Mouse (Mus musculus) midbrain, embryonic 13.5 days (tissue): ENCODE results near the gene Syk. TPM values are rescaled to one million over a fixed set of nuclear protein-coding genes. Genes with fewer than 3 reads are reported as not detected.

Experiments used
- ATAC-seq: fragments of 200-750 bp; cut with Nextera tagmentation; 2 replicates; pipeline ENCODE4 v1.8.0; 2017; ENCODE audit warnings: mild to moderate bottlenecking, moderate TSS enrichment, moderate library complexity
- H3K27ac ChIP-seq: fragments of 300-500 bp; sonication (generic); 2 replicates; pipeline ENCODE4 v1.5.1; 2015; ENCODE audit warnings: inconsistent platforms, mild to moderate bottlenecking, moderate library complexity
- H3K27me3 ChIP-seq: fragments of 300-500 bp; sonication (generic); 2 replicates; pipeline ENCODE4 v1.6.1; 2015; ENCODE audit warnings: mild to moderate bottlenecking, inconsistent platforms
- H3K36me3 ChIP-seq: fragments of 300-500 bp; sonication (generic); 2 replicates; pipeline ENCODE4 v1.6.1; 2015; ENCODE audit warnings: mild to moderate bottlenecking, inconsistent platforms
- H3K4me1 ChIP-seq: fragments of 300-500 bp; sonication (generic); replicated peaks from 2 replicates; pipeline ENCODE4 v1.6.1; 2015; ENCODE audit warnings: inconsistent platforms
- H3K4me2 ChIP-seq: fragments of 300-500 bp; sonication (generic); replicated peaks from 2 replicates; pipeline ENCODE4 v1.6.1; 2015; ENCODE audit warnings: moderate library complexity, mild to moderate bottlenecking, inconsistent platforms
- H3K4me3 ChIP-seq: fragments of 300-500 bp; sonication (generic); replicated peaks from 2 replicates; pipeline ENCODE4 v1.5.1; 2015; ENCODE audit warnings: mild to moderate bottlenecking, inconsistent platforms
- H3K9ac ChIP-seq: fragments of 300-500 bp; sonication (generic); replicated peaks from 2 replicates; pipeline ENCODE4 v1.6.1; 2015; ENCODE audit warnings: mild to moderate bottlenecking, inconsistent platforms
- H3K9me3 ChIP-seq: fragments of 300-500 bp; sonication (generic); 2 replicates; pipeline ENCODE4 v1.6.1; 2016; ENCODE audit warnings: mild to moderate bottlenecking, inconsistent platforms
- WGBS: fragments of 180-500 bp; shearing (Covaris S2); methylation state at CpG from one replicate; pipeline ENCODE4 v1.1.7; 2015; 5-methylcytosine and 5-hydroxymethylcytosine counted together
- polyA plus RNA-seq: library from polyadenylated mRNA; unstranded; fragments of >200 nt; fragmentation: Nextera tagmentation; extraction: Ambion mirVana; gene quantifications from 2 replicates; pipeline ENCODE4 v1.2.1, GENCODE M21; 2015

The Syk gene
- polyA plus RNA-seq, 1 experiment from 2014 or later, result 1.5 TPM

DNA sequence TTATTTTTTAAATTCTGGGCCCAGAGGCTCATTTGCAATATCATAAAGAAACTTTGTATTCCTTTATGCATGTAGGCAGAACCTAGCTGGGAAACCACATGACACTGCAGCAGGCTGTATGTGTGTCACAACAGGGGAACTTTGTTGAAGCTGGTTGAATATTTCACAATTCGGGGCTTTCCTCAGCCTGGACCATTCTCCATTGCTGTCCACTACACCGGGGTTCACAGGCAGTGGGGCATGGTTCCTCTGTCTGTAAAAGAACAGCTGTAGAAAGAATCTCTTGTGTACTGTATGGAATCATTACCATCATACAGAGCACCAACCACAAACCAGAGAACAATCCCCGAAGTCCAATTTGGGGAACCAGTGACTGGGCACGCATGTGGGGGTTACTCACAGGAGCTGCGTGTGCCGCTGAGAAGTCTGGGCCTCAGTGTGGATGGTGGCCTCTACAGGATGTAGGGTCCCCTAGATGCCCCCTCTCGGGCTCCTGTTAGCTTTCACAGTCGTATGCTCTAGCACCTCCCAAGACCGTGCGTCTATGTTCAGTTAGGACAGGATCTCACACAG lies 53.3 kb downstream of the Syk start:
- H3K9me3 ChIP-seq, result no peaks in the 10 kb centered on the region
- no peaks in the 10 kb centered on the region for H3K4me1 ChIP-seq
- ATAC-seq, result no peak
- no peaks in the 10 kb centered on the region for H3K27me3 ChIP-seq
- H3K9ac ChIP-seq, result no peak overlapping the region
- H3K27ac ChIP-seq, result no peak overlapping the region
- no peaks in the 10 kb centered on the region for H3K36me3 ChIP-seq
- whole genome bisulfite sequencing, result 88% methylated on average over 10 of the region's 10 CpGs
- no peak overlapping the region for H3K4me2 ChIP-seq
- H3K4me3 ChIP-seq, result no peak overlapping the region

DNA sequence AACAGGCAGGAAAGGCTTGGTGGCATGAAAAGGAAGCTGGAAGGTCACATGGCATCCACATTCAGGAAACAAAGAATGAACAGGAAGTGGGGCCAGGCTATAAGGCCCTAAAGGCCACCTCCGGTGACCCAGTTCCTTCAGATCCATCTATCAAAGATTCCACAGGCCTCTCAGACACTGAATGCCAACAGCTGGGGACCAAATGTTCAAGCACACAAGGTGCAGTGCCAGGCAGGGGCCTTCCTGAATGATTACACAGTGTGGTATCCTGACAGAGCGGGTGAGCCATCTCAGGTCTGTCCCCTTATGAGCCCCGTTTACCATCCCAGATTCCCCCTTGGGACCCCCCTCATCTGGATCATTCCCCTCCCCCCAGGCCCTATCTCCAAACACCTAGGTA lies 63.6 kb downstream of the Syk start:
- no peaks in the 10 kb centered on the region for H3K27me3 ChIP-seq
- H3K4me1 ChIP-seq, result peaks cover 6% of the 10 kb centered on the region
- H3K27ac ChIP-seq, result no peak overlapping the region
- H3K9ac ChIP-seq, result no peak overlapping the region
- 92% methylated on average over 3 of the region's 3 CpGs for WGBS
- no peak for ATAC-seq
- no peaks in the 10 kb centered on the region for H3K36me3 ChIP-seq
- no peak overlapping the region for H3K4me3 ChIP-seq
- no peak overlapping the region for H3K4me2 ChIP-seq
- no peaks in the 10 kb centered on the region for H3K9me3 ChIP-seq

DNA sequence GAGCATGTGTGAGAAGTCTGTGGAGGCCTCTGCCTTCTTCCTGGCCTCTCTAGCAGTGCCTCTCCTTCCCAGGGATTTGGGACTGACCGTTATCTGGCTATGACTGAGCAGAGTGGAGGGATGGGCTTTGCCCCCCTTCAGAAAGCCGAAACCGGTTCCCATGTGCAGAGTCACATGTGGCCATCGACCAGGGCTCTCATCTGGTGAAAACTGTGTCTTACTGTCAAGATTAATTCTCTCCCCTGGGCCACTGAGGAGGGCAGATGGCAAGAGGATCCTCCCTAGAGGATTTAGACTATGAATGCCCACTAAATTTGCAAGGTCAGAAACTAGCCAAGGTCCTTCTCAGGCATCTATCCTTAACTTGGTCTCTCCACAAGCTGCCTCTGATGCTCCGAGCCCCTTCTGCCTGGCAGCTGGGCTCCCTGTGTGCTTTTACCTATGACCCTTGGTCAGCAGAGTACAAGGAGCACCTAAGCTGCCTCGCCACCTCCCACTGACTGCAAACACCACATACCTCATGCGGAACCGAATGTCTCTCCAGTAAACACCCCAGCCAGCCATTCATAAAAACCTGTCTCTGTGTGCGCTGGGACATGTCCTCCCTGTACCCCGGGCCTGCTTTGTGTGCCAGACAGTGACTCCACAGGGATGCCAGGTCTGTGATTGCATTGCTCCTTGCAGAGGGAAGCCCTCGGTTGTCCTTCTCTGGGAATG lies 65.2 kb downstream of the Syk start:
- H3K27ac ChIP-seq, result no peak overlapping the region
- H3K27me3 ChIP-seq, result no peaks in the 10 kb centered on the region
- peaks cover 6% of the 10 kb centered on the region for H3K4me1 ChIP-seq
- H3K9ac ChIP-seq, result 0 out of 2 replicates have a peak overlapping the region, but pooled peaks have one; percentile 36
- no peak overlapping the region for H3K4me3 ChIP-seq
- ATAC-seq, result no peak
- no peak overlapping the region for H3K4me2 ChIP-seq
- H3K36me3 ChIP-seq, result no peaks in the 10 kb centered on the region
- WGBS, result 55% methylated on average over 11 of the region's 11 CpGs
- H3K9me3 ChIP-seq, result no peaks in the 10 kb centered on the region

GRCm38 (mm10) chr13:52649791-52650418 lies 66.9 kb downstream of the Syk start:
- Histone ChIP-seq H3K27me3 (no peaks in the 10 kb centered on the region), H3K9ac (no peak overlapping the region), H3K4me1 (peaks cover 6% of the 10 kb centered on the region), H3K36me3 (no peaks in the 10 kb centered on the region), H3K4me3 (no peak overlapping the region), H3K27ac (no peak overlapping the region), H3K4me2 (no peak overlapping the region), H3K9me3 (no peaks in the 10 kb centered on the region)
- WGBS, result 96% methylated on average over 6 of the region's 6 CpGs
- no peak for ATAC-seq

- H3K27ac ChIP-seq, result no peak overlapping the region
- WGBS, result 60% methylated on average over 11 of the region's 12 CpGs
- ATAC-seq, result no peak
These were observed 68.6 kb downstream of the Syk start for GRCm38 (mm10) chr13:52651383-52652252.

GRCm38 (mm10) chr13:52652253-52652628 lies 69.3 kb downstream of the Syk start:
- Histone ChIP-seq H3K9ac (no peak overlapping the region), H3K4me2 (no peak overlapping the region), H3K4me1 (peaks cover 6% of the 10 kb centered on the region), H3K36me3 (no peaks in the 10 kb centered on the region), H3K27me3 (0 out of 2 replicates have a peak, but pooled peaks cover 9% of the 10 kb centered on the region), H3K9me3 (no peaks in the 10 kb centered on the region), H3K4me3 (no peak overlapping the region), H3K27ac (no peak overlapping the region)
- WGBS, result 85% methylated on average over 8 of the region's 8 CpGs
- ATAC-seq, result no peak

More at GRCm38 (mm10) chr13:52651383-52652252, 68.6 kb downstream of the Syk start:
- no peaks in the 10 kb centered on the region for H3K9me3 ChIP-seq
- no peak overlapping the region for H3K4me3 ChIP-seq
- H3K4me1 ChIP-seq, result peaks cover 6% of the 10 kb centered on the region
- H3K4me2 ChIP-seq, result no peak overlapping the region
- H3K9ac ChIP-seq, result no peak overlapping the region
- H3K36me3 ChIP-seq, result no peaks in the 10 kb centered on the region
- H3K27me3 ChIP-seq, result 0 out of 2 replicates have a peak, but pooled peaks cover 8% of the 10 kb centered on the region

GRCm38 (mm10) chr13:52654081-52654829 lies 71.3 kb downstream of the Syk start:
- ATAC-seq, result no peak
- H3K4me1 ChIP-seq, result no peaks in the 10 kb centered on the region
- 82% methylated on average over 12 of the region's 12 CpGs for WGBS

GRCm38 (mm10) chr13:52654830-52655308 lies 71.9 kb downstream of the Syk start:
- Histone ChIP-seq H3K4me1 (no peaks in the 10 kb centered on the region), H3K9me3 (no peaks in the 10 kb centered on the region), H3K4me2 (no peak overlapping the region), H3K9ac (no peak overlapping the region), H3K36me3 (no peaks in the 10 kb centered on the region), H3K4me3 (no peak overlapping the region), H3K27me3 (peaks cover 16% of the 10 kb centered on the region; the same call in 1 of the 2 replicates), H3K27ac (no peak overlapping the region)
- 46% methylated on average over 9 of the region's 9 CpGs for WGBS
- no peak for ATAC-seq

More at GRCm38 (mm10) chr13:52654081-52654829, 71.3 kb downstream of the Syk start:
- Histone ChIP-seq H3K4me2 (no peak overlapping the region), H3K27ac (no peak overlapping the region), H3K9me3 (no peaks in the 10 kb centered on the region), H3K9ac (no peak overlapping the region), H3K36me3 (no peaks in the 10 kb centered on the region), H3K4me3 (no peak overlapping the region), H3K27me3 (peaks cover 16% of the 10 kb centered on the region; the same call in 1 of the 2 replicates)

- peaks cover 16% of the 10 kb centered on the region; the same call in 1 of the 2 replicates for H3K27me3 ChIP-seq
- H3K4me2 ChIP-seq, result no peak overlapping the region
- no peak overlapping the region for H3K4me3 ChIP-seq
- no peaks in the 10 kb centered on the region for H3K36me3 ChIP-seq
- H3K4me1 ChIP-seq, result no peaks in the 10 kb centered on the region
- peak; percentile 14; the same call in 1 of the 2 replicates for ATAC-seq
- no peak overlapping the region for H3K9ac ChIP-seq
- no peak overlapping the region for H3K27ac ChIP-seq
- no peaks in the 10 kb centered on the region for H3K9me3 ChIP-seq
- 92% methylated on average over 7 of the region's 7 CpGs for WGBS
These were observed 75.0 kb downstream of the Syk start for GRCm38 (mm10) chr13:52657966-52658365.

DNA sequence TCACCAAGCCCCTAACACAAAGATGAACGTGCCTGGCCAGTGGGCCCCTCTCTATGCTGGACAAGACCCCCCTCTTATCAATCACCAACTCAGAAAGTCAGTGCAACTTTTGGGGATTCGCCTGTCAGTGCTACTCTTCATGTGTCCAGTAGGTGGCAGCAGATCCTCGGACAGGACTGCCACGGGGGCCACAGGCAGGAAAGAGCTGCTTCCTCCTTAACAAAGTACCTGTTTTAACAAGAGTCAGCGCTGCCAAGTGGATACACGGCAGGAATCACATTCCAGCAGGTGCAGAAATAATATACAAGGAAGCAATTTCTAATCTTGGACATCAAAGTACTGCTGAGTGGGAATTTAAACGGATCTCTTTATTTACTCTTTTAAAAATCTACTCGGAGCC lies 75.5 kb downstream of the Syk start:
- Histone ChIP-seq H3K27ac (no peak overlapping the region), H3K36me3 (no peaks in the 10 kb centered on the region), H3K9ac (no peak overlapping the region), H3K4me2 (no peak overlapping the region), H3K4me1 (no peaks in the 10 kb centered on the region), H3K9me3 (no peaks in the 10 kb centered on the region), H3K4me3 (no peak overlapping the region), H3K27me3 (peaks cover 16% of the 10 kb centered on the region; the same call in 1 of the 2 replicates)
- peak; percentile 45; the same call in 1 of the 2 replicates for ATAC-seq
- WGBS, result 14% methylated on average over 8 of the region's 8 CpGs

DNA sequence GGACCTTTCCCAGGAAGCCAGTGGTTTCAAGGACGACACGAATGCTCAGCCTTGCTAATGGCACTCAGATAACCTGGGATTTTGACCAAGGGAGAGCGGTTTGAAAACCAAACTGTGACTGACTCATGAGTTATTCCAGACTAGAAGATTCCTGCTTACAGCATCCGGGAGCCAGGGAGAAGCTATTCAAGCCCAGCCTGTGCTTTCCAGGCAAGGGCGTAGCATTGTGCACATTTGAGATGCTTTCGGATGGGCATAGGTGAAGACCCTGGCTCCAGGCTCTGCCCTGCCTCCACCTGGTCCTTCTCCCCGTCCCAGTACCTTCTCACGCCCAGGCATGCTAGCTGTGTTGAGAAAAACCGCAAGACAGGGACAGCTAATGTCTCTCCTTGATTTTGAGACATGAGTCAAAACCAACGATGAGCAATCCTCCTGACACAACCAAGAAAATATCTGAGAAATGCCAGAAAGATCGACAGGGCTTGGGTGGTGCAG lies 76.2 kb downstream of the Syk start:
- Histone ChIP-seq H3K4me2 (no peak overlapping the region), H3K27me3 (peaks cover 16% of the 10 kb centered on the region; the same call in 1 of the 2 replicates), H3K9ac (no peak overlapping the region), H3K36me3 (no peaks in the 10 kb centered on the region), H3K9me3 (no peaks in the 10 kb centered on the region), H3K4me1 (no peaks in the 10 kb centered on the region), H3K27ac (no peak overlapping the region), H3K4me3 (no peak overlapping the region)
- 88% methylated on average over 11 of the region's 11 CpGs for WGBS
- no peak for ATAC-seq
